Mouse (Mus musculus) embryonic facial prominence, embryonic 13.5 days (tissue): Measurements from ENCODE around the gene Sult2b1. TPM values are rescaled to one million over a fixed set of nuclear protein-coding genes. Genes with fewer than 3 reads are reported as not detected.

Experiments
- ATAC-seq: fragments of 200-750 bp; cut with Nextera tagmentation; 2 replicates; pipeline ENCODE4 v1.8.0; 2017; ENCODE audit warnings: low read depth; ENCODE audit not compliant: insufficient number of reproducible peaks, insufficient read depth, low FRiP score, low TSS enrichment
- H3K27ac ChIP-seq: fragments of 300-500 bp; sonication (generic); 2 replicates; pipeline ENCODE4 v1.5.1; 2015; ENCODE audit warnings: moderate library complexity, mild to moderate bottlenecking, inconsistent platforms
- H3K27me3 ChIP-seq: fragments of 300-500 bp; sonication (generic); 2 replicates; pipeline ENCODE4 v1.6.1; 2015; ENCODE audit warnings: mild to moderate bottlenecking, inconsistent platforms
- H3K36me3 ChIP-seq: fragments of 300-500 bp; sonication (generic); 2 replicates; pipeline ENCODE4 v1.6.1; 2015; ENCODE audit warnings: mild to moderate bottlenecking, inconsistent platforms
- H3K4me1 ChIP-seq: fragments of 300-500 bp; sonication (generic); 2 replicates; pipeline ENCODE4 v1.6.1; 2015; ENCODE audit warnings: inconsistent platforms
- H3K4me2 ChIP-seq: fragments of 300-500 bp; sonication (generic); 2 replicates; pipeline ENCODE4 v1.6.1; 2015; ENCODE audit warnings: moderate library complexity, mild to moderate bottlenecking, inconsistent platforms
- H3K4me3 ChIP-seq: fragments of 300-500 bp; sonication (generic); 2 replicates; pipeline ENCODE4 v1.5.1; 2015; ENCODE audit warnings: mild to moderate bottlenecking, inconsistent platforms
- H3K9ac ChIP-seq: fragments of 300-500 bp; sonication (generic); 2 replicates; pipeline ENCODE4 v1.6.1; 2015; ENCODE audit warnings: mild to moderate bottlenecking, inconsistent platforms
- H3K9me3 ChIP-seq: fragments of 300-500 bp; sonication (generic); 2 replicates; pipeline ENCODE4 v1.6.1; 2016; ENCODE audit warnings: inconsistent platforms
- WGBS: fragments of 180-500 bp; shearing (Covaris S2); methylation state at CpG from one replicate; pipeline ENCODE4 v1.1.7; 2015; ENCODE audit warnings: mixed read lengths; 5-methylcytosine and 5-hydroxymethylcytosine counted together
- polyA plus RNA-seq: library from polyadenylated mRNA; unstranded; fragments of >200 nt; fragmentation: Nextera tagmentation; extraction: Ambion mirVana; gene quantifications from 2 replicates; pipeline ENCODE4 v1.2.1, GENCODE M21; 2015

The Sult2b1 gene
- polyA plus RNA-seq, 1 experiment from 2014 or later: 8.4 TPM

GRCm38 (mm10) chr7:45701607-45702006, 82.9 kb downstream of the Sult2b1 start:
- peak overlapping the region; percentile 51 for H3K4me3 ChIP-seq
- H3K27ac ChIP-seq: no peak overlapping the region
- 83% methylated on average over 11 of the region's 11 CpGs for WGBS
- H3K4me2 ChIP-seq: no peak overlapping the region; the same call in 1 of the 2 replicates
- no peak for ATAC-seq
- no peaks in the 10 kb centered on the region for H3K9me3 ChIP-seq
- peaks cover 51% of the 10 kb centered on the region for H3K4me1 ChIP-seq
- 0 out of 2 replicates have a peak overlapping the region, but pooled peaks have one; percentile 27 for H3K9ac ChIP-seq
- H3K36me3 ChIP-seq: no peaks in the 10 kb centered on the region
- H3K27me3 ChIP-seq: peaks cover 28% of the 10 kb centered on the region

- Histone ChIP-seq H3K36me3 (no peaks in the 10 kb centered on the region), H3K9ac (peak overlapping the region; percentile 65), H3K27ac (peak overlapping the region; percentile 71), H3K4me1 (peaks cover 46% of the 10 kb centered on the region), H3K4me3 (peak overlapping the region; percentile 51), H3K27me3 (peaks cover 28% of the 10 kb centered on the region), H3K9me3 (no peaks in the 10 kb centered on the region), H3K4me2 (peak overlapping the region; percentile 92)
- 29% methylated on average over 11 of the region's 11 CpGs for WGBS
- ATAC-seq: no peak
Measured at GRCm38 (mm10) chr7:45701072-45701471, 83.4 kb downstream of the Sult2b1 start.

GRCm38 (mm10) chr7:45700301-45701015, 84.0 kb downstream of the Sult2b1 start:
- peak overlapping the region; percentile 92 for H3K4me2 ChIP-seq
- H3K27ac ChIP-seq: peak overlapping the region; percentile 71; the same call in 1 of the 2 replicates
- peak overlapping the region; percentile 51 for H3K4me3 ChIP-seq
- no peaks in the 10 kb centered on the region for H3K9me3 ChIP-seq
- no peak; the same call in 1 of the 2 replicates for ATAC-seq
- no peaks in the 10 kb centered on the region for H3K36me3 ChIP-seq
- under 1% methylated on average over 20 of the region's 20 CpGs for WGBS
- H3K4me1 ChIP-seq: peaks cover 42% of the 10 kb centered on the region
- H3K27me3 ChIP-seq: peaks cover 28% of the 10 kb centered on the region
- peak overlapping the region; percentile 75 for H3K9ac ChIP-seq

GRCm38 (mm10) chr7:45699523-45700141, 84.8 kb downstream of the Sult2b1 start, which contains the start of gene Car11:
Gene Car11 (plus strand): TSS chr7:45699843.
- H3K4me1 ChIP-seq: peaks cover 45% of the 10 kb centered on the region
- no peak for ATAC-seq
- peaks cover 28% of the 10 kb centered on the region for H3K27me3 ChIP-seq
- H3K27ac ChIP-seq: no peak within 1 kb of the TSS
- WGBS: 2% methylated on average over 36 of the region's 36 CpGs
- no peaks in the 10 kb centered on the region for H3K36me3 ChIP-seq
- no peaks in the 10 kb centered on the region for H3K9me3 ChIP-seq
- peak within 1 kb of the TSS; percentile 75 for H3K9ac ChIP-seq
- H3K4me2 ChIP-seq: peak within 1 kb of the TSS; percentile 92
- peak within 1 kb of the TSS; percentile 51 for H3K4me3 ChIP-seq

GRCm38 (mm10) chr7:45697894-45698293, 86.6 kb downstream of the Sult2b1 start:
- Histone ChIP-seq H3K9ac (no peak overlapping the region), H3K36me3 (no peaks in the 10 kb centered on the region), H3K4me3 (no peak overlapping the region), H3K9me3 (no peaks in the 10 kb centered on the region), H3K4me1 (peaks cover 42% of the 10 kb centered on the region), H3K4me2 (no peak overlapping the region), H3K27ac (no peak overlapping the region), H3K27me3 (peaks cover 28% of the 10 kb centered on the region)
- no peak for ATAC-seq
- 83% methylated on average over 7 of the region's 7 CpGs for WGBS

- peaks cover 22% of the 10 kb centered on the region for H3K27me3 ChIP-seq
- H3K4me1 ChIP-seq: peaks cover 26% of the 10 kb centered on the region
- WGBS: 6% methylated on average over 6 of the region's 6 CpGs
- H3K4me2 ChIP-seq: no peak overlapping the region
- H3K4me3 ChIP-seq: no peak overlapping the region
- ATAC-seq: peak; percentile 18; the same call in 1 of the 2 replicates
- peak overlapping the region; percentile 75 for H3K27ac ChIP-seq
- H3K9me3 ChIP-seq: no peaks in the 10 kb centered on the region
- H3K36me3 ChIP-seq: no peaks in the 10 kb centered on the region
- H3K9ac ChIP-seq: no peak overlapping the region
Measured at GRCm38 (mm10) chr7:45695098-45695497, 89.4 kb downstream of the Sult2b1 start.

GRCm38 (mm10) chr7:45693921-45694591, 90.4 kb downstream of the Sult2b1 start, which contains the start of gene Sec1:
Gene Sec1 (minus strand): TSS chr7:45694402.
- Histone ChIP-seq H3K27ac (peak within 1 kb of the TSS; percentile 75), H3K4me3 (no peak within 1 kb of the TSS), H3K4me2 (no peak within 1 kb of the TSS), H3K4me1 (peaks cover 17% of the 10 kb centered on the region), H3K27me3 (peaks cover 12% of the 10 kb centered on the region), H3K9me3 (no peaks in the 10 kb centered on the region), H3K36me3 (no peaks in the 10 kb centered on the region), H3K9ac (0 out of 2 replicates have a peak within 1 kb of the TSS, but pooled peaks have one; percentile 36)
- peak; percentile 12; the same call in 1 of the 2 replicates for ATAC-seq
- 88% methylated on average over 50 of the region's 50 CpGs for WGBS

- WGBS: 74% methylated on average over 2 of the region's 2 CpGs
- Histone ChIP-seq H3K9me3 (no peaks in the 10 kb centered on the region), H3K27ac (no peak overlapping the region), H3K27me3 (no peaks in the 10 kb centered on the region), H3K36me3 (no peaks in the 10 kb centered on the region), H3K9ac (no peak overlapping the region), H3K4me1 (peaks cover 17% of the 10 kb centered on the region), H3K4me3 (no peak overlapping the region), H3K4me2 (no peak overlapping the region)
- ATAC-seq: no peak
Measured at GRCm38 (mm10) chr7:45692364-45692763, 92.1 kb downstream of the Sult2b1 start.

GRCm38 (mm10) chr7:45689800-45690199, 94.7 kb downstream of the Sult2b1 start:
- no peak for ATAC-seq
- peaks cover 32% of the 10 kb centered on the region for H3K4me1 ChIP-seq
- H3K27me3 ChIP-seq: no peaks in the 10 kb centered on the region
- H3K4me3 ChIP-seq: no peak overlapping the region
- H3K9ac ChIP-seq: no peak overlapping the region
- H3K9me3 ChIP-seq: no peaks in the 10 kb centered on the region
- 76% methylated on average over 11 of the region's 11 CpGs for WGBS
- H3K27ac ChIP-seq: no peak overlapping the region
- no peak overlapping the region for H3K4me2 ChIP-seq
- no peaks in the 10 kb centered on the region for H3K36me3 ChIP-seq

- Histone ChIP-seq H3K9ac (no peak overlapping the region), H3K4me2 (no peak overlapping the region), H3K4me3 (no peak overlapping the region), H3K36me3 (no peaks in the 10 kb centered on the region), H3K27me3 (no peaks in the 10 kb centered on the region), H3K9me3 (no peaks in the 10 kb centered on the region), H3K4me1 (peaks cover 32% of the 10 kb centered on the region), H3K27ac (no peak overlapping the region)
- 56% methylated on average over 6 of the region's 6 CpGs for WGBS
- ATAC-seq: no peak
Measured at GRCm38 (mm10) chr7:45689099-45689498, 95.4 kb downstream of the Sult2b1 start.

GRCm38 (mm10) chr7:45686841-45687240, 97.6 kb downstream of the Sult2b1 start:
- no peaks in the 10 kb centered on the region for H3K27me3 ChIP-seq
- 70% methylated on average over 3 of the region's 3 CpGs for WGBS
- peaks cover 48% of the 10 kb centered on the region for H3K4me1 ChIP-seq
- 0 out of 2 replicates have a peak overlapping the region, but pooled peaks have one; percentile 44 for H3K4me2 ChIP-seq
- no peak overlapping the region for H3K4me3 ChIP-seq
- H3K9ac ChIP-seq: peak overlapping the region; percentile 21; the same call in 1 of the 2 replicates
- H3K36me3 ChIP-seq: no peaks in the 10 kb centered on the region
- H3K9me3 ChIP-seq: no peaks in the 10 kb centered on the region
- H3K27ac ChIP-seq: peak overlapping the region; percentile 87; the same call in 1 of the 2 replicates
- ATAC-seq: no peak
